Mouse (Mus musculus) kidney, embryonic 16.5 days (tissue): ENCODE data around the gene Hdac7. TPM values are rescaled to one million over a fixed set of nuclear protein-coding genes. Genes with fewer than 3 reads are reported as not detected.

Experiments used
- ATAC-seq: fragments of 200-750 bp; cut with Nextera tagmentation; 2 replicates; pipeline ENCODE4 v1.8.0; 2017; ENCODE audit warnings: moderate TSS enrichment; ENCODE audit not compliant: low FRiP score, low TSS enrichment
- H3K27ac ChIP-seq: fragments of 300-500 bp; sonication (generic); 2 replicates; pipeline ENCODE4 v1.5.1; 2014; ENCODE audit warnings: low read length
- H3K27me3 ChIP-seq: fragments of 300-500 bp; sonication (generic); 2 replicates; pipeline ENCODE4 v1.6.1; 2014; ENCODE audit warnings: low read length, control low read depth, mixed read lengths; ENCODE audit not compliant: insufficient read depth
- H3K36me3 ChIP-seq: fragments of 300-500 bp; sonication (generic); 2 replicates; pipeline ENCODE4 v1.6.1; 2014; ENCODE audit warnings: low read length, control low read depth, mixed read lengths; ENCODE audit not compliant: insufficient read depth
- H3K4me1 ChIP-seq: fragments of 300-500 bp; sonication (generic); 2 replicates; pipeline ENCODE4 v1.6.1; 2014; ENCODE audit warnings: low read length, control low read depth, mixed read lengths; ENCODE audit not compliant: insufficient read depth
- H3K4me2 ChIP-seq: fragments of 300-500 bp; sonication (generic); replicated peaks from 2 replicates; pipeline ENCODE4 v1.6.1; 2014; ENCODE audit warnings: low read depth, low read length
- H3K4me3 ChIP-seq: fragments of 300-500 bp; sonication (generic); 2 replicates; pipeline ENCODE4 v1.5.1; 2014; ENCODE audit warnings: mild to moderate bottlenecking, low read length
- H3K9ac ChIP-seq: fragments of 300-500 bp; sonication (generic); replicated peaks from 2 replicates; pipeline ENCODE4 v1.6.1; 2014; ENCODE audit warnings: low read length
- H3K9me3 ChIP-seq: fragments of 300-500 bp; sonication (generic); 2 replicates; pipeline ENCODE4 v1.6.1; 2016; ENCODE audit warnings: low read length, control low read depth
- whole genome bisulfite sequencing: fragments of 180-500 bp; shearing (Covaris S2); extraction: QIAGEN DNeasy Blood & Tissue Kit; methylation state at CpG from one replicate; pipeline ENCODE4 v1.1.7; 2014; 5-methylcytosine and 5-hydroxymethylcytosine counted together
- polyA plus RNA-seq: library from polyadenylated mRNA; unstranded; fragments of >200 nt; fragmentation: Nextera tagmentation; extraction: Ambion mirVana; gene quantifications from 2 replicates; pipeline ENCODE4 v1.2.1, GENCODE M21; 2015

The Hdac7 gene
- polyA plus RNA-seq, 1 experiment from 2014 or later: 37.3 TPM

GRCm38 (mm10) chr15:97838395-97838794 is 5.9 kb downstream of the Hdac7 start:
- 73% methylated on average over 4 of the region's 4 CpGs for WGBS
- H3K27me3 ChIP-seq: no peaks in the 10 kb centered on the region
- H3K36me3 ChIP-seq: no peaks in the 10 kb centered on the region
- H3K27ac ChIP-seq: peak overlapping the region; percentile 80
- no peak overlapping the region; the same call in 1 of the 2 replicates for H3K9ac ChIP-seq
- H3K4me1 ChIP-seq: peaks cover 53% of the 10 kb centered on the region
- no peak overlapping the region for H3K4me2 ChIP-seq
- H3K4me3 ChIP-seq: no peak overlapping the region
- no peak for ATAC-seq
- no peaks in the 10 kb centered on the region for H3K9me3 ChIP-seq

- no peaks in the 10 kb centered on the region for H3K9me3 ChIP-seq
- WGBS: 10% methylated on average over 8 of the region's 8 CpGs
- no peaks in the 10 kb centered on the region for H3K27me3 ChIP-seq
- H3K4me2 ChIP-seq: no peak overlapping the region
- peaks cover 60% of the 10 kb centered on the region for H3K4me1 ChIP-seq
- peak overlapping the region; percentile 80 for H3K27ac ChIP-seq
- no peak overlapping the region for H3K4me3 ChIP-seq
- H3K9ac ChIP-seq: peak overlapping the region; percentile 24; the same call in 1 of the 2 replicates
- no peaks in the 10 kb centered on the region for H3K36me3 ChIP-seq
- ATAC-seq: peak; percentile 28; the same call in 1 of the 2 replicates
Observed at GRCm38 (mm10) chr15:97837491-97838061, 6.7 kb downstream of the Hdac7 start.

- H3K27ac ChIP-seq: peak overlapping the region; percentile 80; the same call in 1 of the 2 replicates
- peaks cover 67% of the 10 kb centered on the region for H3K4me1 ChIP-seq
- 53% methylated on average over 8 of the region's 8 CpGs for WGBS
- no peak for ATAC-seq
- H3K4me3 ChIP-seq: no peak overlapping the region
- H3K9me3 ChIP-seq: no peaks in the 10 kb centered on the region
- H3K36me3 ChIP-seq: no peaks in the 10 kb centered on the region
- H3K4me2 ChIP-seq: no peak overlapping the region
- no peak overlapping the region for H3K9ac ChIP-seq
- no peaks in the 10 kb centered on the region for H3K27me3 ChIP-seq
Observed at GRCm38 (mm10) chr15:97836894-97837247, 7.4 kb downstream of the Hdac7 start.

DNA sequence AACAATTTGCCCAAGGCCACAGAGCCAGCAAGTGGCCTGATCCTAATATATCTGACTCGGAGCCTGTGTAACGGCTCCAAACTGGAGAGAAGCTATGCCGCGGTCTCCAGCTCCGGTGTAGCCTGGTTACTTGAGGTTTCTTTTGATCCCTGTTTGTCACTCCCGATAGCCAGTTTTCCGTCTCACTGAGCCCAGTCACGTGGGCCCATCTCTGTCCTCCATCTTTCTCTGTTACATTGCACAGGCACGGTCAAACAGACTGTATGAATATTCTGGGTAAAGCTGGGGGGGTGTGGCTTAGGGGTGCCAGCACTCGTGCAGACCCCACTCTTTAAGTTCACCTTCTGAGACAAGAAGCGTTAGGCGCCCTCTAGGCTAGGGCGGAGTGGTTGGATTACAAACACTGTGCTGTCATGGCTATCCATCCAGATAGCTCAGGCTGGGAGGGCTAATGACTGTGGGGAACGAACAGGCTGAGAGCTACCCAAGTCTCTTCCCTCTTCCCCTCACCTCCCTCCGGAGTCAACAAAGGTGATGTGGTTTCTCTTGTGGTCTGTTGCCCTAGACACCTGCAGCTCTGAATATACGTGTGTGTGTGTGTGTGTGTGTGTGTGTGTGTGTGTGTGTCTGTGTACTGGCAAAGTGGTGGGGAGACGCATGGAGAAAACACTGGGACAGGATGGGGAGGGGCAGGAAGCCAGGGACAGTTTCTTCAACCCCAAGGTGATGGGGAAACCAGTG is 8.0 kb downstream of the Hdac7 start:
- Histone ChIP-seq H3K4me3 (no peak overlapping the region), H3K27me3 (no peaks in the 10 kb centered on the region), H3K9ac (no peak overlapping the region), H3K9me3 (no peaks in the 10 kb centered on the region), H3K4me2 (no peak overlapping the region; the same call in 1 of the 2 replicates), H3K27ac (peak overlapping the region; percentile 80; the same call in 1 of the 2 replicates), H3K4me1 (peaks cover 68% of the 10 kb centered on the region), H3K36me3 (no peaks in the 10 kb centered on the region)
- no peak for ATAC-seq
- WGBS: 46% methylated on average over 17 of the region's 17 CpGs

DNA sequence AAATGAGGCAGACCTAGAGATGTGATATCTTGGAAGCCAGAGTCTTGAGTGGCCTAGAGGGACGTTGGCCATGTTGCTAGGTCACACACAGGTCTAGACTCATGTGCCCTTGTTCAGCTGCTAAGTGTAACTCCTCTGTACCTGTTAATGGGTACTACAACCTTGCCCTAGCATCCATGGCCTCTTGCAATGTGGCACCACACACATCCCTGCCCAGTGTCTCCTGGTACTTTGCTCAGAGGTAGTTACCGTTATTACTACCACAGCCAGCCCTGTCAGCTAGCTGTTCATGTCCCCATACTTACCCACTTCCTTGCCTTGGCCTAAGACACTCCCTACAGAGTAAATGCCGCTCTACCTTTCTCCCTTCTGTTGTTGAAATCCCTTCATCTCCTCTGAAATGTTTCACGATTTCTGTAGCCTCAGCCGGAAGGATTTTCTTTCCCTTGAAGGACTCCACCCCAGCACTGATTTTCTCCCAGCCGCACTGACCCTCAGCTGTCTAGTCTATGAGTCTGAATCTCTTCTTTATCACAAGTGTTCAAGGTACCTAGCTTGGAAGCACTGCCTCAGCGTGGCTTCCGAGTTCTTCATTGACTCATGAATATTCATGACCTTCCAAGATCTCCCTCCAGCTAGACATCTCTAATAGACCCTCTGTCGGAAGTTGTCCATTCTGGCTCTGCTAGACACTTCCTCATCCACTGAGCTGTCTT is 11.4 kb downstream of the Hdac7 start:
- WGBS: 56% methylated on average over 9 of the region's 9 CpGs
- Histone ChIP-seq H3K9me3 (no peaks in the 10 kb centered on the region), H3K27me3 (no peaks in the 10 kb centered on the region), H3K4me3 (no peak overlapping the region), H3K27ac (peak overlapping the region; percentile 97), H3K36me3 (no peaks in the 10 kb centered on the region), H3K4me1 (peaks cover 67% of the 10 kb centered on the region), H3K4me2 (no peak overlapping the region), H3K9ac (no peak overlapping the region)
- no peak for ATAC-seq

DNA sequence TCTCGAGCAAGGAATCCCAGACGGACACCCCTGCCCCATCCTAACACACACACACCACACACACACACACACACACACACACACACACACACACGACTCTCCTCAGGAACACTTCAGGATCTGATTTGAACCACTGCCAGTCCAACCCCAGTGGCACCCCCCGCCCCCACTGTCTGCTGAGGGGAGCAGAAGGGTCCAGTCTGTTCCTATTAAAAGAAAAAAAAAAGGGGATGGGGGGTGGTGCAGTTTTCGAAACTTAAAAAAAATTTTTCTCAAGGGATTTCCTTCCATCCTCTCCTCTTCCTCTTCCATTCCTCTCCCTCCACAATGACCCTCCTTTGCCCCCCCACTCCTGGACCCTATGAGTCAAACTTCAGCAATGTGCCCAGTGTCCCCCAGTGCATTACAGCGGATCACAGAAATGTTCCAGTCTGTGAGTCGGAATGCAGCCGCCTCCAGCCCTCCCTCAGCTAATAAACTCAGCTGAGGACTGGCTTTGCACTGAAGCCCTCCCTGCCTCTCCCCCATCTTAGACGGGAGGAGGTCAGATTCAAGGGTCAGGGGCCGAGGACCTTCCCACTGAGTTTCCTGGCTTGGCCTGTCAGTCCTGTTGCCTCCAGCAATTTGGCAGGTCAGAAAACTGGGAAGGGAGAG is 12.2 kb downstream of the Hdac7 start:
- Histone ChIP-seq H3K4me2 (peak overlapping the region; percentile 92), H3K27ac (peak overlapping the region; percentile 97), H3K4me3 (peak overlapping the region; percentile 85), H3K36me3 (no peaks in the 10 kb centered on the region), H3K9ac (peak overlapping the region; percentile 98), H3K27me3 (no peaks in the 10 kb centered on the region), H3K9me3 (no peaks in the 10 kb centered on the region), H3K4me1 (peaks cover 64% of the 10 kb centered on the region)
- WGBS: under 1% methylated on average over 10 of the region's 10 CpGs
- peak; percentile 62 for ATAC-seq

DNA sequence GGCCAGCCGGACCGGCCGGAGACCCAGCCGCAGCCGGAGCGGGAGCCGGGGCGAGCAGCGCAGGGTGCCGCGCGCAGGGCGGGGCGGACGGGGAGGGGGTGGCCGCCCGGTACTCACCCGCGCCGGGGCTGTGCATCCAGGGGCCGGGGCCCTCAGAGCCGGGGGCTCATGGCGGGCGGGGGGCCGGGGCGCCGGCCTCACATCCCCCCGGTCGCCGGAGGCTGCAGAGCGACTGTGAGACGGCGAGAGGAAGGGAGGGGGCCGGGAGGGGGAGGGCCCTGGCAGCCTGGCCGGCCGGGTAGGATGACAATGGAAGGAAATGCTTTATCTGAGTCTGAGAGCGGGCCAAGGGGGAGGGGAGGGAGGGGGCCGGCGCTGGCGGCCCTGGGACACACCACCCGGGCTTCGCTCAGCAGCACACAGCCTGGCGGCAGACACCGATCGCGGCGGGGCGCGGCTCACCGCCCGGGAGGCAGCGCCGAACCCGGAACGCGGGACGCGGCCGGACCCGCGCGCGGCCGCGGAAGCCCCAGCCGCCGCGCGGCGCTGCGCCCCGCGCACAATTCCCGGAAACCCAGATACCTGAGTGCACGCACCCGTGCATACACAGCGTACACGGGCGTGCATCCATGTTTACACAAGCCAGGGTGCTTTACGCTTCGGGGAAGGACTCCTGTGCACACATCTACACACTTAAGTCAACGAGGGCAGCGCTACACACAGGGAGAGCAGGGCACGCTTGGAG is 12.9 kb downstream of the Hdac7 start:
- ATAC-seq: peak; percentile 90
- peaks cover 61% of the 10 kb centered on the region for H3K4me1 ChIP-seq
- no peaks in the 10 kb centered on the region for H3K36me3 ChIP-seq
- no peaks in the 10 kb centered on the region for H3K27me3 ChIP-seq
- peak overlapping the region; percentile 85 for H3K4me3 ChIP-seq
- H3K9me3 ChIP-seq: no peaks in the 10 kb centered on the region
- peak overlapping the region; percentile 98 for H3K9ac ChIP-seq
- H3K27ac ChIP-seq: peak overlapping the region; percentile 97
- WGBS: 0% methylated on average over 52 of the region's 84 CpGs
- H3K4me2 ChIP-seq: peak overlapping the region; percentile 92

DNA sequence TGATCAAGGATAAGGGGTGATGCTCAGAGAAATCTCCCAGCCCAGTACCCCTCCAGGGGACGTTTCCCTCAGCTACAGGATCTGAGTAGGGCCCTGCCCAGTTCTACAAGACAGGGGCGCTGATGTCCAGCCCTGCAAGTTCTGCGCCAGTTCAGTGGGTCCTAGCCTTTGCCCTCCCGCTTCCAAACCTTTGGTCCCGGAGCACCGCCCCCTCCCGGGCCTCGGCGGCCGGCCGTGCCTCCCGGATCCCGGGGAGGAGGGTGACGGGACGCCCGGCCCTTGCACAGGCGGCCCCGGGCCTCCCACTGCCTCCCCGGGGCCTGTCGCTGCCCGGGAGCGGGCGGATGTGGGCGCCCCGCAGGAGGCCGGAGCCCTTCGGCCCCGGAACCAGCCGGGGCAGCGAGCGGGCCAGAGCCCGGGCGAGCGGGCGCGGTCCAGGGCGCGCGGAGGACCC is 13.5 kb downstream of the Hdac7 start:
- Histone ChIP-seq H3K36me3 (no peaks in the 10 kb centered on the region), H3K9ac (peak overlapping the region; percentile 98), H3K4me3 (peak overlapping the region; percentile 85), H3K9me3 (no peaks in the 10 kb centered on the region), H3K27ac (peak overlapping the region; percentile 97), H3K4me1 (peaks cover 62% of the 10 kb centered on the region), H3K4me2 (peak overlapping the region; percentile 92), H3K27me3 (no peaks in the 10 kb centered on the region)
- peak; percentile 20 for ATAC-seq
- under 1% methylated on average over 37 of the region's 39 CpGs for WGBS

- H3K4me1 ChIP-seq: peaks cover 64% of the 10 kb centered on the region
- WGBS: 13% methylated on average over 12 of the region's 12 CpGs
- ATAC-seq: no peak
Observed at GRCm38 (mm10) chr15:97830253-97830787, 14.0 kb downstream of the Hdac7 start.

More at GRCm38 (mm10) chr15:97830253-97830787, 14.0 kb downstream of the Hdac7 start:
- Histone ChIP-seq H3K9ac (peak overlapping the region; percentile 98), H3K36me3 (no peaks in the 10 kb centered on the region), H3K27me3 (no peaks in the 10 kb centered on the region), H3K4me3 (peak overlapping the region; percentile 85), H3K27ac (peak overlapping the region; percentile 97), H3K9me3 (no peaks in the 10 kb centered on the region), H3K4me2 (peak overlapping the region; percentile 92)
